Mouse (Mus musculus): ENCODE results near the gene Sez6l2. TPM values are rescaled to one million over a fixed set of nuclear protein-coding genes. Genes with fewer than 3 reads are reported as not detected.

The Sez6l2 gene
- total and polyA plus RNA-seq, 3 experiments: 5.0 to 6.1 (median 5.6) TPM

DNA sequence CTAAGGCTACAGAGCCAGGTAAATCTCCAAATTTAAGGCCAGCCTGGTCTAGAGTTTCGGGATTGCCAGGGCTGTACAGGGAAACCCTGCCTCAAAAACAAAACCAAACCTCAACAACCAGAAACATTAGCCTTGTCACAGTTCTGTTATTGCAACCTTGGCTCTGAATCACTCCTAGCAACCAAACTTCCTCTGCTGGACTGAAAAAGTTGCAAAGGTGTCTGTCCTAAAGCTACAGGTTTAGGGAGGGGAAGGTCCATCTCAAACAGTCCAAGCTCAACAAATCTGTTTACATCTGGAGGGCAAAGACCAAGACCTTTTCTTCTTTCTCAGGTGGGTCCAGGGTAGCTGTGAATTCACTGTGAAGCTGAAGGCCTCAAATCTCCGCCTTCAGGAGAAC lies 60.7 kb downstream of the Sez6l2 start:
- DNase-seq: no peak
- Histone ChIP-seq H3K4me1 (ENCODE audit: control insufficient read depth, insufficient read depth, low read length) (peaks cover 26% of the 10 kb centered on the region), H3K9ac (ENCODE audit: low read depth, low read length) (no peak overlapping the region), H3K79me2 (replicated peaks; ENCODE audit: control insufficient read depth, insufficient read depth, low read length) (peaks cover 4% of the 10 kb centered on the region; the same call in 1 of the 2 replicates), H3K27me3 (ENCODE audit: control insufficient read depth, insufficient read depth, low read length) (no peaks in the 10 kb centered on the region), H3K27ac (no peak overlapping the region), H3K36me3 (ENCODE audit: control insufficient read depth, insufficient read depth, low read length) (peaks cover 9% of the 10 kb centered on the region), H3K4me3 (no peak overlapping the region)
- intact Hi-C loops (cut with DNase I): loop anchor here (10.0 kb wide), 1 partner anchor 184 kb away; the partner anchor contains the start of gene Cd2bp2
- 93% methylated on average over 2 of the region's 2 CpGs for WGBS
- TF ChIP-seq CTCF (IDR thresholded peaks at IDR 0.05): no peak
- no peak for TF ChIP-seq EP300 (IDR thresholded peaks at IDR 0.05; ENCODE audit: insufficient read depth, low read depth, low read length)
- TF ChIP-seq POLR2A (IDR thresholded peaks at IDR 0.05; ENCODE audit: insufficient read depth, low read depth, low read length): no peak

DNA sequence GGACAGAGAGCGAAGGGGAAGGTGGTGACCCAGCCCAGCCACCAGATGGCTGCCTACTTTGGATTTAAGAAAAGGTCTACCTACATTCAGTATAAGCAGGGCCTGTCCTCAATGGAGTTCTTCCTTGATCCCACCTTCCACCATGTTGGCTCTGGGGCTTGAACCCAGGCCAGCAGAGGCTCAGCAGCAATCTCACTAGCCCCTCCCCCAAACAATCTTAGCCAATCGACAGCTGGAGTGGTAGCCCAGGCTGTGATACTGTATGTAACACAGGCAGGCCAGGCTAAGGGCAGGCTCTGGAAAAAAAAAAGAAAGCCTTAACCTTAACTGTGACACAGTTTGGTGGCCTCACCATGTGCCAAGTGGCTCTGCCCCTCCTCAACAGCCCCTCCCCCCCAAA lies 61.4 kb downstream of the Sez6l2 start:
- H3K4me1 ChIP-seq (ENCODE audit: control insufficient read depth, insufficient read depth, low read length): peaks cover 27% of the 10 kb centered on the region
- 66% methylated on average over 2 of the region's 2 CpGs for WGBS
- no peak for DNase-seq
- TF ChIP-seq POLR2A (IDR thresholded peaks at IDR 0.05; ENCODE audit: insufficient read depth, low read depth, low read length): no peak
- TF ChIP-seq CTCF (IDR thresholded peaks at IDR 0.05): no peak
- no peak for TF ChIP-seq EP300 (IDR thresholded peaks at IDR 0.05; ENCODE audit: insufficient read depth, low read depth, low read length)
- H3K36me3 ChIP-seq (ENCODE audit: control insufficient read depth, insufficient read depth, low read length): peaks cover 9% of the 10 kb centered on the region
- H3K4me3 ChIP-seq: no peak overlapping the region
- peaks cover 4% of the 10 kb centered on the region; the same call in 1 of the 2 replicates for H3K79me2 ChIP-seq (replicated peaks; ENCODE audit: control insufficient read depth, insufficient read depth, low read length)
- no peak overlapping the region for H3K27ac ChIP-seq
- no peak overlapping the region for H3K9ac ChIP-seq (ENCODE audit: low read depth, low read length)
- no peaks in the 10 kb centered on the region for H3K27me3 ChIP-seq (ENCODE audit: control insufficient read depth, insufficient read depth, low read length)
- intact Hi-C loops (cut with DNase I): loop anchor here (10.0 kb wide), 1 partner anchor 183 kb away; the partner anchor contains the start of gene Cd2bp2

DNA sequence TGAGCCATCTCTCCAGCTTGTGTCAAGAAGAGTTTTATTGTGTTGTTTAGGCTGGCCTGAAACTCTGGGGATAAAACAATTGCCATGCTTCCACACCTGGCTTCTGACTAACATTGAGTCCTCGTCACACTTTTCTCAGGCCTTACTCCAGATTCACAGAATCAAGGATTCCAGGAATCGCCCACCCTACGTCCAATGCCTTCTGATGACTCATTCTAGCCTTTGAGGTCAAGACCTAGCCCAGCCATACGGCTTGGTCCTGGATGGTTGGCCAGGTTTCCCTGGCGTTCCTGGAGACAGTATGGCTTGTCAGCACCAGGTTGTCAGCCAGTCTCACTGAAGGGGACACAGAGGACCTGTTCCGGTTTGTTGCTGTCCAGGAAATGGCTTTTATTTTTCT lies 62.0 kb downstream of the Sez6l2 start:
- peaks cover 4% of the 10 kb centered on the region; the same call in 1 of the 2 replicates for H3K79me2 ChIP-seq (replicated peaks; ENCODE audit: control insufficient read depth, insufficient read depth, low read length)
- no peak overlapping the region for H3K4me3 ChIP-seq
- H3K36me3 ChIP-seq (ENCODE audit: control insufficient read depth, insufficient read depth, low read length): peaks cover 9% of the 10 kb centered on the region
- no peak for DNase-seq
- no peaks in the 10 kb centered on the region for H3K27me3 ChIP-seq (ENCODE audit: control insufficient read depth, insufficient read depth, low read length)
- WGBS: 65% methylated on average over 6 of the region's 6 CpGs
- TF ChIP-seq CTCF (IDR thresholded peaks at IDR 0.05) (no peak), POLR2A (IDR thresholded peaks at IDR 0.05; ENCODE audit: insufficient read depth, low read depth, low read length) (no peak), EP300 (IDR thresholded peaks at IDR 0.05; ENCODE audit: insufficient read depth, low read depth, low read length) (no peak)
- peaks cover 27% of the 10 kb centered on the region for H3K4me1 ChIP-seq (ENCODE audit: control insufficient read depth, insufficient read depth, low read length)
- no peak overlapping the region for H3K27ac ChIP-seq
- intact Hi-C loops (cut with DNase I): loop anchor here (10.0 kb wide), 1 partner anchor 182 kb away; the partner anchor contains the start of gene Cd2bp2
- H3K9ac ChIP-seq (ENCODE audit: low read depth, low read length): no peak overlapping the region

DNA sequence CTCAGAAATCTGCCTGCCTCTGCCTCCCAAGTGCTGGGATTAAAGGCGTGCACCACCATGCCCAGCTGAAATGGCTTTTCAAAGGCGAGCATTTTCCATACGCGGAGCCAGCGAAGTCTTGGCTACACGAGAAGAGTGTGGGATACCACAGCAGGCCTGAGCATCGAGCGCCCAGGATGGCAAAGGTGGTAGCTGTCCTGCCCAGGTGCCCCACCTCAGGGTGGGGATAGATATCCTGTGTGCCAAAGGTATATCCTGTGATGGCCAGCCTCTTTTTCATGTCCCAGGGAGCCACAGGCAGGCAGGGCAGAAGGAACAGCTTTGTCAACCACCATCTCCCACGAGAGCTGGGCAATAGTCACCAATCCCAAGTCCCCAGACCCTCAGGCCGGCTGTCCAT lies 62.5 kb downstream of the Sez6l2 start:
- Histone ChIP-seq H3K4me1 (ENCODE audit: control insufficient read depth, insufficient read depth, low read length) (peaks cover 25% of the 10 kb centered on the region), H3K36me3 (ENCODE audit: control insufficient read depth, insufficient read depth, low read length) (peaks cover 9% of the 10 kb centered on the region), H3K27me3 (ENCODE audit: control insufficient read depth, insufficient read depth, low read length) (no peaks in the 10 kb centered on the region), H3K9ac (ENCODE audit: low read depth, low read length) (no peak overlapping the region), H3K27ac (no peak overlapping the region), H3K79me2 (replicated peaks; ENCODE audit: control insufficient read depth, insufficient read depth, low read length) (peaks cover 4% of the 10 kb centered on the region; the same call in 1 of the 2 replicates), H3K4me3 (no peak overlapping the region)
- no peak for TF ChIP-seq EP300 (IDR thresholded peaks at IDR 0.05; ENCODE audit: insufficient read depth, low read depth, low read length)
- no peak for TF ChIP-seq CTCF (IDR thresholded peaks at IDR 0.05)
- TF ChIP-seq POLR2A (IDR thresholded peaks at IDR 0.05; ENCODE audit: insufficient read depth, low read depth, low read length): no peak
- DNase-seq: no peak
- WGBS: 92% methylated on average over 10 of the region's 10 CpGs
- intact Hi-C loops (cut with DNase I): loop anchor here (10.0 kb wide), 1 partner anchor 182 kb away; the partner anchor contains the start of gene Cd2bp2

DNA sequence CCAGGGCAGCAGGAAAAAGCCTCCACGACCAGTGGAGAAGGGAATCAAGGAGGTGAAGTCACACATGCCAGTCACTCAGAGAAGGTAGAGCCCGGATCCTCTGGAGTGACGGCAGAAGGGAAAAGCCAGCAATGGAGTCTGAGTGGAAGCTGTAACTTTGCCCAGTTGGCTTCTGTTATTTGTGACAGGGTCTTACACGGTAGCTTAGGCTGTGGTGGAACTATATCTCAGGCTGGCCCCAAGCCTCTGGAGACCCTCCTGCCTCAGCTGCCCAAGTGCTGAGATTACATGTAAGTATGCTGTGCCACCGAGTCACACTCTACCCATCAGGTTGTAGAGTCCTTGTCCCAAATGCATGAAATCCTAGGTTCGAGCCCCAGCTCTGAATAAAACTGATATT lies 63.0 kb downstream of the Sez6l2 start:
- TF ChIP-seq CTCF (IDR thresholded peaks at IDR 0.05) (no peak), POLR2A (IDR thresholded peaks at IDR 0.05; ENCODE audit: insufficient read depth, low read depth, low read length) (no peak), EP300 (IDR thresholded peaks at IDR 0.05; ENCODE audit: insufficient read depth, low read depth, low read length) (no peak)
- Histone ChIP-seq H3K79me2 (replicated peaks; ENCODE audit: control insufficient read depth, insufficient read depth, low read length) (peaks cover 4% of the 10 kb centered on the region; the same call in 1 of the 2 replicates), H3K9ac (ENCODE audit: low read depth, low read length) (no peak overlapping the region), H3K27me3 (ENCODE audit: control insufficient read depth, insufficient read depth, low read length) (no peaks in the 10 kb centered on the region), H3K4me1 (ENCODE audit: control insufficient read depth, insufficient read depth, low read length) (peaks cover 23% of the 10 kb centered on the region), H3K27ac (no peak overlapping the region; the same call in 1 of the 2 replicates), H3K36me3 (ENCODE audit: control insufficient read depth, insufficient read depth, low read length) (peaks cover 6% of the 10 kb centered on the region), H3K4me3 (peak overlapping the region; percentile 75)
- intact Hi-C loops (cut with DNase I): loop anchor here (10.0 kb wide), 1 partner anchor 181 kb away; the partner anchor contains the start of gene Cd2bp2
- 85% methylated on average over 6 of the region's 6 CpGs for WGBS
- no peak for DNase-seq

DNA sequence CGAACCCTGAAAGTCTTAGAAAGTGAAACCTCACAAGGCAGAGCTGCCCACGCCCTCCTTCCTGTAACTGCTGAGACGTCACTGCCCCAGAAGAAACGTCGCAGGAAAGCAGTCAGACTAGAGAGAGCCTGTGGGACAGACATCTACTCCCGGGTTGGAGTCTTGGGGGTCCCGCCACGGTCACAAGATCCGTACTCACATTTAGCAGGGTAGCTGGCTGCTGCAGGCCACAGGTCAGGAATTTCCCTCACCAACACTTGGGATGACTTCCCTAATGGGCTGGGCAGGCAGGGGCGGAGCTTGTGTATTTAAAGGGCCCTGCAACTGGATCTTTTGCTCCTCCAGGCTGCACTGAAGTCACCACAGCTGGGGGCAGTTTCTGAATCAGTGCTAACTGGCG lies 64.0 kb downstream of the Sez6l2 start, which contains the start of gene Mvp:
TSS of gene Mvp (minus strand) at position 302 of the 400 bp plus-strand sequence.
- peaks cover 16% of the 10 kb centered on the region for H3K4me1 ChIP-seq (ENCODE audit: control insufficient read depth, insufficient read depth, low read length)
- WGBS: 5% methylated on average over 11 of the region's 11 CpGs
- H3K27ac ChIP-seq: peak within 1 kb of the TSS; percentile 95
- H3K36me3 ChIP-seq (ENCODE audit: control insufficient read depth, insufficient read depth, low read length): peaks cover 5% of the 10 kb centered on the region
- intact Hi-C loops (cut with DNase I): loop anchor here (10.0 kb wide), 1 partner anchor 180 kb away; the partner anchor contains the start of gene Cd2bp2
- H3K27me3 ChIP-seq (ENCODE audit: control insufficient read depth, insufficient read depth, low read length): no peaks in the 10 kb centered on the region
- peaks cover 4% of the 10 kb centered on the region; the same call in 1 of the 2 replicates for H3K79me2 ChIP-seq (replicated peaks; ENCODE audit: control insufficient read depth, insufficient read depth, low read length)
- peak within 1 kb of the TSS; percentile 71 for H3K9ac ChIP-seq (ENCODE audit: low read depth, low read length)
- TF ChIP-seq POLR2A (IDR thresholded peaks at IDR 0.05; ENCODE audit: insufficient read depth, low read depth, low read length) (peak; percentile 85), CTCF (IDR thresholded peaks at IDR 0.05) (no peak)
- peak; percentile 85 to 88 for DNase-seq
- peak within 1 kb of the TSS; percentile 75 for H3K4me3 ChIP-seq

Data from heart, adult 2 months (tissue).